Mouse (Mus musculus) C2C12 (cell line): Measurements from ENCODE around the gene Ola1. TPM values are rescaled to one million over a fixed set of nuclear protein-coding genes. Genes with fewer than 3 reads are reported as not detected.

Experiments
- H3K27me3 ChIP-seq: one replicate; pipeline ENCODE4 v1.6.1; 2011; ENCODE audit not compliant: control insufficient read depth, insufficient read depth, insufficient read length
- H3K36me3 ChIP-seq: one replicate; pipeline ENCODE4 v1.6.1; 2011; ENCODE audit not compliant: control insufficient read depth, insufficient read depth
- H3K4me3 ChIP-seq: one replicate; pipeline ENCODE4 v1.5.1; 2011; ENCODE audit warnings: mild to moderate bottlenecking, control low read depth; ENCODE audit not compliant: poor library complexity, insufficient read depth, severe bottlenecking
- H3K79me2 ChIP-seq: one replicate; pipeline ENCODE4 v1.6.1; 2011; ENCODE audit not compliant: control insufficient read depth, insufficient read depth
- H3K79me3 ChIP-seq: one replicate; pipeline ENCODE4 v1.6.1; 2011; ENCODE audit warnings: low read depth, control low read depth
- H3ac ChIP-seq: one replicate; pipeline ENCODE3; 2011; ENCODE audit warnings: low read depth; ENCODE audit not compliant: control insufficient read depth, insufficient read length
- CEBPB ChIP-seq: IDR thresholded peaks from one replicate; pipeline ENCODE4 v1.6.1; 2011; ENCODE audit warnings: low read depth, mild to moderate bottlenecking, control low read depth, moderate library complexity
- CTCF ChIP-seq: IDR thresholded peaks from one replicate; pipeline ENCODE4 v1.5.1; 2011; ENCODE audit not compliant: control insufficient read depth, insufficient read depth, insufficient read length
- FOSL1 ChIP-seq: IDR thresholded peaks from one replicate; pipeline ENCODE4 v1.8.0; 2011; ENCODE audit warnings: mild to moderate bottlenecking, low read length; ENCODE audit not compliant: poor library complexity, insufficient read depth, severe bottlenecking
- MAX ChIP-seq: IDR thresholded peaks from one replicate; pipeline ENCODE4 v1.6.1; 2011; ENCODE audit warnings: mild to moderate bottlenecking, control low read depth
- MYOD1 ChIP-seq: IDR thresholded peaks from one replicate; pipeline ENCODE4 v1.6.1; 2011; ENCODE audit warnings: low read depth; ENCODE audit not compliant: control insufficient read depth, insufficient read length
- MYOG ChIP-seq: IDR thresholded peaks from one replicate; pipeline ENCODE4 v1.6.1; 2011; ENCODE audit not compliant: control insufficient read depth, insufficient read length; ENCODE audit errors: extremely low read depth
- USF1 ChIP-seq: IDR thresholded peaks from one replicate; pipeline ENCODE4 v1.6.1; 2011; ENCODE audit warnings: low read depth, mild to moderate bottlenecking, control low read depth, moderate library complexity
- polyA plus RNA-seq: library from polyadenylated mRNA; unstranded; fragments of >200 nt; fragmentation: generic; extraction: Trizol; gene quantifications from one replicate; pipeline ENCODE4 v1.2.1, GENCODE M21; 2012; ENCODE audit warnings: missing spikeins

The Ola1 gene
- polyA plus RNA-seq, 1 experiment: 40.4 TPM

DNA sequence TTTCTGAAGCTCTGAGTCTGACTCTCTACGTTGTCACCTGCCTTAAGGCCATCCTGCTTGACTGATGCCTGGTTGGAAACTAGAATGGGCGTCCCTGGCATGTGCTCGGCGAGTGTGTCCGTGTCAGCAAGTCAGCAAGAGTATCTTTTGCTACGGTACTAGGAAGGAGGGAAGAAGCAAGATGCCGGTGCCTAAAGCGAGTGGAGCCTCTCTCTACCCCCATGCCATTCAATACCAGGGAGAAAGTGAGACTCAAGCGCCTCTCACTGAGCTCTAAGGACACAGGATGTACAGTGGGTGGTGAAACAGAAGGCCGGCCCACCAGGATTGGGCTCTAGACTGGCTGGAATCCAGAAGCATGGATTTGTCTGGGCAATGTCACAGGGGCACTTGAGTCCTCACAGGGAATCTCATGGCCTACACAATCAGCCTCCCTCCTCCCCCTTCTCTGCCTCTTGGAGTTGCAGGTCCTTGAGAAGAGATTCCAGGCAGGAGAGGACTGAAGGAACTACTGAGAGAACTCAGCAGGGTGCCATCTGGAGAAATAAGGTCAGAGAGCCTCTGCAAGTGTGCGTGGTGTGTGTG lies 46.0 kb upstream of the Ola1 start:
- Histone ChIP-seq H3K27me3 (no peaks in the 10 kb centered on the region), H3ac (no peak overlapping the region), H3K4me3 (no peak overlapping the region), H3K36me3 (no peaks in the 10 kb centered on the region), H3K79me3 (no peaks in the 10 kb centered on the region), H3K79me2 (no peaks in the 10 kb centered on the region)
- TF ChIP-seq CTCF: no peak
- no peak for TF ChIP-seq MYOD1
- no peak for TF ChIP-seq CEBPB
- no peak for TF ChIP-seq FOSL1

DNA sequence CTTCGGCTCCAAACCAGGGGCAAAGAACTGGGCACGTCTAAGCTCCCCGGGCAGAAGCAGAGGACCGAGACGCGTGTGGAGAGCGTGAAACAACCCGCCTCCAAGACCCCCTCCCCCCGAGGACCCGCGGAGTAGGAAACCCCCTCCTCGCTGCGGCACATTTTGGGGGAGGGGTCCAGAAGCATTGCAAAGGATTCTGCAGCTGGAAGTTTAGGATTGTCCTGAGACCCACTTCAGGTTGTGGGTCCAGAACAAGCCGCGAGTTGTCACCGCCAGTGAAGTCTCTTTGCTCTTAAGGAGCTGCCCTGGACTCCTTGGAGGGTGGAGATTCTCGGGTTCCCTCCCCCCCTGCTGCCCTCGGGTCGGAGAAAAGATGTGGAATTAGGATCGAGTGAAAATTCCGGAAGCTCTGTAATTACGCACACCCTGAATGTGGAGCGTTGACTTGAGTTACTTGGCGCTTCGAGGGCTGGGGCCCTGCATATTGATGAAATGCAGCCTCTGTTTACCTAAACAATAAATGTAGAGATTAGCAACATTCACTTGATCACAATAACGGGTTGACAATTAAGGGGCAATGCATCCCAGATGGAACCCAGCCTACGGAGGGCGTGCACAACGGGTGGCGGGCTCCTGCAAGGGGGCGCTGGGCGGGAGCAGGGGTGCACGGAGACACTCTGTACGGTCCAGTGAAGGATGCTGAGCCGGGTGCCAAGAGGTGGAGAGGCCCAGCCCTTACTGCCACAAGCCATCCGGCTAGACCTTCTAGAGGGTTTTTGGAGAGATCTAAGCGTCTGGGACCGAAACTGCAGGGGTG lies 45.3 kb upstream of the Ola1 start:
- H3K4me3 ChIP-seq: no peak overlapping the region
- no peaks in the 10 kb centered on the region for H3K79me2 ChIP-seq
- no peaks in the 10 kb centered on the region for H3K27me3 ChIP-seq
- H3ac ChIP-seq: no peak overlapping the region
- no peaks in the 10 kb centered on the region for H3K36me3 ChIP-seq
- TF ChIP-seq MYOG (no peak), USF1 (no peak), CEBPB (no peak), FOSL1 (no peak), MAX (no peak), MYOD1 (no peak), CTCF (no peak)
- no peaks in the 10 kb centered on the region for H3K79me3 ChIP-seq

DNA sequence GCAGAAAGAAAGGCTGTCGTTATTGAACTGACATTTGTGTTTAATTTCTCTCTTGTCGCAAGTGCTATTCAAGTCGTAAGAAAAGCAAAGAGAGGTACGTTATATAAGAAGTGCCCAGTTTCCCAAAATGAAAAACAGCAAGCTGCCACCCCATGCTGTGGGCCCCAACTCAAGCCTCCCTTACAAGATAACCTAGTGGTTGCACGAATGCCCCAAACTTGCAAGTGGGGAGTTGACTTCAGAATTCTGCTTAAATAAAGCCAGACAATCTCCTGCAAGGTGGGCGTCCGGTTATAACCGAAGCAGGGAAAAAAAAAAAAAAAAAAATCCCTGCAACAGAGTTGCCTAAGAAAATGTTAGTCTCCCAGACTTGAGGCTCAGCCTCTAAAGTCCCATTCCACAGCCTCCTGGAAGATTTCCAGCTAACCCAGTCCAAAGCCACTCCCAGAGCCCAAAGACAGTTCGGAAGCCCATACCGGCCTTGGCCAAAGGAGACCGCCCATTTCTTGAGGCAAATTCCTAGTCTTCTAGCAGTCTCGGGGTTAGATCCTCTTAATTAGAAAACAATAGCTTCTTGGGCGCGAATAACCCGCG lies 44.5 kb upstream of the Ola1 start:
- Histone ChIP-seq H3ac (no peak overlapping the region), H3K27me3 (no peaks in the 10 kb centered on the region), H3K79me3 (no peaks in the 10 kb centered on the region), H3K4me3 (no peak overlapping the region), H3K36me3 (no peaks in the 10 kb centered on the region), H3K79me2 (no peaks in the 10 kb centered on the region)
- no peak for TF ChIP-seq MYOD1
- no peak for TF ChIP-seq MAX
- no peak for TF ChIP-seq MYOG
- TF ChIP-seq USF1: no peak
- TF ChIP-seq FOSL1: no peak
- TF ChIP-seq CTCF: no peak
- TF ChIP-seq CEBPB: no peak

DNA sequence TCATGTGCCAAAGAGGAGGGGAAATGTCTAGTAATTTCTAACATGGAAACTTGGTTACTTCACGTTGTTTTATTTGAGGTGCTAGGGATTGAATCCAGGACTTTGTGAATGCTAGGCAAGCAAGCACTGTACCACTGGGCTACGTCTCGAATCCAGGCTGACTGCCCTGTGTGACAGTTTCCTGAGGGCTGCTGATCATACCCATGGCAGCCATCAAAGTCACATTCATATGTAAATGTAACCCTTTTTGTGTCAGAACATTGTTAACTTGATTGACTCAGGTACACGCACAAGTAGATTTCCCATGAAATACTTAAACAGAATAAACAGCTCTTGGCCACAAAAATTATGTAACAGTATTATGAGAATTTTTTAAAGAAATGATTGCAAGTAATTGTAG lies 30.0 kb upstream of the Ola1 start:
- no peaks in the 10 kb centered on the region for H3K27me3 ChIP-seq
- no peaks in the 10 kb centered on the region for H3K79me2 ChIP-seq
- H3ac ChIP-seq: no peak overlapping the region
- H3K4me3 ChIP-seq: no peak overlapping the region
- no peak for TF ChIP-seq CEBPB
- no peak for TF ChIP-seq MYOG
- TF ChIP-seq FOSL1: no peak
- TF ChIP-seq USF1: no peak
- no peak for TF ChIP-seq MAX
- TF ChIP-seq MYOD1: no peak
- TF ChIP-seq CTCF: no peak
- H3K36me3 ChIP-seq: no peaks in the 10 kb centered on the region
- no peaks in the 10 kb centered on the region for H3K79me3 ChIP-seq

DNA sequence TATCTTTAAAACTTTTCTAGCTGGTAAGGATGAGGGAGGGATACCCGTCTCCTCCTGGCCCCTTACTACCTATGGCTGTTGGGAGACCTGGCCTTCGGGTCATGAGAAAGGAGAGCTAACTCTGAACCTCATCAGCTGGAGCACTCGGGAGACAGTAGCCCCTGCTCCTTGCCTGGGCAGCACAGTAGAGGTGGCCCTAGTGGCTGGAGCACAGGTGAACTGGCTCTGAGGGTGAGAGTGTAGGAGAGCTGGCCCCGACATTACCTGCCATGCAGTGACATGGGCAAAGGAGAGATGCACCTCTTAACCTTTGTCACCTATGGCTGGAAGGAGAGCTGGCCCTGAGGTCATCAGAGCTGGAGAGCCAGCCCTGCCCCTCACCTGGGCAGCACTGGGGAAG lies 22.6 kb upstream of the Ola1 start:
- Histone ChIP-seq H3ac (no peak overlapping the region), H3K27me3 (peaks cover 10% of the 10 kb centered on the region), H3K79me3 (no peaks in the 10 kb centered on the region), H3K79me2 (no peaks in the 10 kb centered on the region), H3K36me3 (no peaks in the 10 kb centered on the region), H3K4me3 (no peak overlapping the region)
- no peak for TF ChIP-seq MYOD1
- no peak for TF ChIP-seq CEBPB

DNA sequence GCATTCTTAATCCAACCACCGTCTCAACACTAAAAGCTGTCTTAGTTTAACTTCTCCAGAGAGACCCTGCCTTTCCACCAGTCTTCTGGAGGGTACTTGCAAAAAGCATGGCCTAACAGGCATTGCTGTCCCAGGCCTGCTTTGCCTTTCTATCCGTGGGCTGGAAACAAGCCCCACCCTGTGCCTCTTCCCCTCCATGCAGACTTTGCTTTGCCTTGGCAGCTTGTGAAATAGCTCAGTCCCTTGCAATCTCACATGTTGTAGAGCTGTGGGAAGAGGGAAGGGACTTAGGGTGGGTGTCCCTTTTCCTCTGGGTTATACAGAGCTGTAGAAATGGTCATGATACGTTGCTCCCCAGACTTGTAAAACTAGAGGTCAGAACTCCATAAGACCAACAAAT lies 12.4 kb upstream of the Ola1 start:
- Histone ChIP-seq H3ac (no peak overlapping the region), H3K79me3 (no peaks in the 10 kb centered on the region), H3K4me3 (no peak overlapping the region), H3K27me3 (peaks cover 19% of the 10 kb centered on the region), H3K36me3 (no peaks in the 10 kb centered on the region), H3K79me2 (no peaks in the 10 kb centered on the region)
- TF ChIP-seq USF1 (no peak), MYOD1 (no peak), MAX (no peak)
